Mouse (Mus musculus) neural tube, embryonic 11.5 days (tissue): ENCODE measurements at regions not wholly inside any gene's neighbourhood (a gene's known extent, or its start where the extent isn't known, plus 50 kb on each side); places are given as distances from the start of the nearest gene placed in this dataset.

Source experiments
- ATAC-seq: fragments of 200-750 bp; cut with Nextera tagmentation; 2 replicates; pipeline ENCODE4 v1.8.0; 2017; ENCODE audit warnings: moderate number of reproducible peaks, mild to moderate bottlenecking, moderate TSS enrichment, moderate library complexity; ENCODE audit not compliant: insufficient read depth, low FRiP score, low TSS enrichment
- DNase-seq: peaks from one replicate; pipeline ENCODE4 v3.0.0-alpha.2; 2015; ENCODE audit warnings: low spot score
- H3K27ac ChIP-seq: fragments of 300-500 bp; sonication (generic); 2 replicates; pipeline ENCODE4 v1.5.1; 2014; ENCODE audit warnings: low read depth, mild to moderate bottlenecking, low read length
- H3K27me3 ChIP-seq: fragments of 300-500 bp; sonication (generic); 2 replicates; pipeline ENCODE4 v1.6.1; 2014; ENCODE audit warnings: mild to moderate bottlenecking, low read length, mixed read lengths; ENCODE audit not compliant: control insufficient read depth, insufficient read depth
- H3K36me3 ChIP-seq: fragments of 300-500 bp; sonication (generic); 2 replicates; pipeline ENCODE4 v1.6.1; 2014; ENCODE audit warnings: mild to moderate bottlenecking, low read length, moderate library complexity, mixed read lengths; ENCODE audit not compliant: control insufficient read depth, insufficient read depth
- H3K4me1 ChIP-seq: fragments of 300-500 bp; sonication (generic); 2 replicates; pipeline ENCODE4 v1.6.1; 2014; ENCODE audit warnings: low read length, mixed read lengths; ENCODE audit not compliant: control insufficient read depth, insufficient read depth
- H3K4me2 ChIP-seq: fragments of 300-500 bp; sonication (generic); 2 replicates; pipeline ENCODE4 v1.6.1; 2014; ENCODE audit warnings: low read depth, mild to moderate bottlenecking, moderate library complexity
- H3K4me3 ChIP-seq: fragments of 300-500 bp; sonication (generic); 2 replicates; pipeline ENCODE4 v1.5.1; 2014; ENCODE audit warnings: low read depth, low read length
- H3K9ac ChIP-seq: fragments of 300-500 bp; sonication (generic); 2 replicates; pipeline ENCODE4 v1.6.1; 2014; ENCODE audit warnings: mild to moderate bottlenecking, low read length
- H3K9me3 ChIP-seq: fragments of 300-500 bp; sonication (generic); 2 replicates; pipeline ENCODE4 v1.6.1; 2016; ENCODE audit warnings: low read length; ENCODE audit not compliant: control insufficient read depth
- WGBS: fragments of 180-500 bp; shearing (Covaris S2); extraction: QIAGEN DNeasy Blood & Tissue Kit; methylation state at CpG from one replicate; pipeline ENCODE4 v1.1.7; 2014; 5-methylcytosine and 5-hydroxymethylcytosine counted together

DNA sequence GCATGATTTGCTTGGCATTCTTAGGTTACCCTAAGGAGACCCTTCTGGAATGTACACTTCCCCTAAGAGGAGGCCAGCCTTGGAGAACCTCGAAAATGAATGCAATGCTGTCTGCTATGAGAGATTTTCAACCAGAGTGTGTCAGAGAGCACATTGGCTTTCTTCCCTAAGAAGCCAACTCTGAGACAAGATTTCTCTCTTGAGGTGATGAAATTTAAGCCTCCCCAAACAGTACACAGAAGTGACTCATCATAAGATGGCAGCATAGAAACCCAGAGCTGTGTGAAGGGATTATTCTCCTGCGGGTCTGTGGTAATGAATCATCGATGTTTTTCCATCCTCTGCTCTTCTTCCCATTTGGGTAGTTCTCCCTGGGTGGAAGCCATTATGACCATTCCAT is 106.2 kb upstream of the Bank1 start:
- DNase-seq = no peak
- Histone ChIP-seq H3K9ac (no peak overlapping the region), H3K4me3 (no peak overlapping the region), H3K36me3 (no peaks in the 10 kb centered on the region), H3K9me3 (no peaks in the 10 kb centered on the region), H3K27me3 (no peaks in the 10 kb centered on the region), H3K4me1 (no peaks in the 10 kb centered on the region), H3K4me2 (no peak overlapping the region), H3K27ac (no peak overlapping the region)
- WGBS = 94% methylated on average over 3 of the region's 3 CpGs
- no peak for ATAC-seq

DNA sequence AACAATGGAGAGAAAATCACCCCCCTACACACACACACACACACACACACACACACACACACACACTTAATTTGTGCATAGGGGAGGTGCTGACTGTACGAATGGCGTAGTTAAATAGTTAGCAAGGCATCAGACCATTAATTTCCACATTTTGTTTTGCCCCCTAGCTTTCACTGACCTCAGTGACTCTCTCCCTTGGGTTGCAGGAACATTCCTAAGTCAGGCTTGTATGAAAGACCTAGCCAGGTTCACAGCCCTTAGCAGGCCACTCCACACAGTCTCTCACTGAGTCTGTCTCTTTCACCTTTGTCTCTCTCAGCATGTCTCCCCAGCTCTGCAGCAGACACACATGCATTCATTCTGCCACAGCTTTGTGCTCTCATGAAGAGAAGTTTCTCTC is 101.6 kb upstream of the Bank1 start:
- Histone ChIP-seq H3K27ac (no peak overlapping the region), H3K9ac (no peak overlapping the region), H3K9me3 (no peaks in the 10 kb centered on the region), H3K36me3 (no peaks in the 10 kb centered on the region), H3K4me3 (no peak overlapping the region), H3K4me1 (no peaks in the 10 kb centered on the region), H3K4me2 (no peak overlapping the region), H3K27me3 (no peaks in the 10 kb centered on the region)
- no peak for ATAC-seq
- 81% methylated on average over 2 of the region's 2 CpGs for WGBS
- DNase-seq = no peak

DNA sequence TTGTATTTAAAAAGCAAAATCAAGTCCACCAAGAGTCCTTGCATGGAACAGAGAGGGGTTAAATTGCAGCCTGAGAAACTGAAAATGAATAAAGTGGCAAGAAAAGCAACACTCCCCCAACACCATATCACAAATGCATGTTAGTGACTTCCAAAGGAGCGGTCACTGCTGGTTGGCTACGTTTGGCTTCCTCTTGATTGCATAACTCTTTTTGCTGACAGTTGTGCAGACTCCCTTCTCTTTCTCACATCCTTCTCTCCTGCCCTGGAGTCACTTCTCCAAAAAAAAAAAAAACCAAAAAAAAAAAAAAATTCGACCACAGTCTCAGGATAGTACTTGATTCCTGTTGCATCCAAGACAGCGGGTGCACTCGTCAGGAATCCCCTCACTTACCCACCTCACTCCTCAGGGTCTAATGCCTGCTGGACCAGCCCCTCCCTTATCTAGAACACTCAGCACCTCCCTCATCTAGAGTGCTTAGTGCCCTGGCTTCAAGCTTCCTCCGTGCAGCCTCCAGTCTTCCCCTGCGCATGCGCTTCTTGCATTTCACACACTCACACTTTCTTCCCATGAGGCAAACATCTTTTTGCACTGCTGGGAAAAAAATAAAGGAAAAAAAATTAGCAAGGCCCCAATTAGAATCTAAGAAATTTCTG is 100.8 kb upstream of the Bank1 start:
- no peak overlapping the region for H3K4me3 ChIP-seq
- ATAC-seq (no peak), DNase-seq (no peak)
- no peaks in the 10 kb centered on the region for H3K9me3 ChIP-seq
- no peak overlapping the region for H3K27ac ChIP-seq
- H3K9ac ChIP-seq = no peak overlapping the region
- H3K4me1 ChIP-seq = no peaks in the 10 kb centered on the region
- WGBS = 78% methylated on average over 8 of the region's 8 CpGs
- no peak overlapping the region for H3K4me2 ChIP-seq
- H3K36me3 ChIP-seq = no peaks in the 10 kb centered on the region
- no peaks in the 10 kb centered on the region for H3K27me3 ChIP-seq

DNA sequence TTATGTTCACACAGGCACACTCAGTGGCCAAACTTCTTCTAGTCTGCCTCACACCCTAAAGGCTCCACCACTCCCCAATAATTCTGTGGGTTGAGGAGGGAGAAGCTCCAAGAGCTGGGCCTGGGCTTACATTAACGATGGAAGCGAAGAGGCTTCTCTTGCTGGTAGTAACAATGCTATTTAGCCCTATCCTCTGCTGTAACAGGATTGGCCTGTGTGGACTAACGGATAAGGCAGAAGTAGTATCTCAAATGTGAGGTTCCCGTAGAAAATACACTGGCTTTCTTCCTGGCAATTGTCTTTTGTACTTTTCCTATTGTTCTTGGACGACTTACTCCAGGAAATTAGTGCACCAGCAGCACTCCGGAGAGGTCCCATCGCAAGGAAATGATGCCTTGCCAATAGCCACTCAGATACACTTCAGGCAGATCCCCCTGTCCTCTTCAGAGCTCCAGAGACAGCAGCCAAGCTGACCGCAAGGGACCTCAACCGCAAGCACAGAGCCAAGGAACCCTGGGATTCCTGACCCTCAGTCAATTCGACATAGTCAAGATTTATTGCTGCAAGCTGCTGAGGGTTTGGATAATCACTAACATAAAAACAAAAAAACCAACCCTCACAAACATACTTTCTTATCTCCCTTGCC is 96.2 kb upstream of the Bank1 start:
- WGBS = 85% methylated on average over 10 of the region's 10 CpGs
- ATAC-seq (no peak), DNase-seq (no peak)
- Histone ChIP-seq H3K27ac (no peak overlapping the region), H3K4me2 (no peak overlapping the region), H3K36me3 (no peaks in the 10 kb centered on the region), H3K4me3 (no peak overlapping the region), H3K9ac (no peak overlapping the region), H3K9me3 (no peaks in the 10 kb centered on the region), H3K27me3 (no peaks in the 10 kb centered on the region), H3K4me1 (no peaks in the 10 kb centered on the region)

DNA sequence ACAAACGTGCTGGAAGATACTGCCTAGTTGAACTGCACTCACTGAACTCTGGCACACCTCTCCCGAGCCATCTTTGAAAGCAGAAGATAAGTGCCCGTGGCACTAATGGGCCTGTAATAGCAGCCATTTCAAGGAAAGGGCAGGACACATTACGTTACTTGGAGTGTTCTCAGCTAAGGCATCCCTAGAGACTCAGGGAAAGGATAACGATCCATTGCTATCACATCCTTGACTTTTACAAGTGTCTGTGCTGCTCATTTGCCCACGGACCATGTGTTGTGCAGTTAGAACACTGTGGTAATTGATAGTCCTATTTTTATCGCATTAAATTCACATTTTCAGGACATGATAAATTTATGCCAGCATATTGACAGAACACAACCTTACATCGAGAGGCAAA is 79.7 kb upstream of the Bank1 start:
- H3K27ac ChIP-seq = no peak overlapping the region
- H3K4me1 ChIP-seq = no peaks in the 10 kb centered on the region
- WGBS = 74% methylated on average over 8 of the region's 8 CpGs
- ATAC-seq (no peak), DNase-seq (no peak)
- H3K4me3 ChIP-seq = no peak overlapping the region
- H3K9ac ChIP-seq = no peak overlapping the region
- no peaks in the 10 kb centered on the region for H3K9me3 ChIP-seq
- no peaks in the 10 kb centered on the region for H3K27me3 ChIP-seq
- H3K36me3 ChIP-seq = no peaks in the 10 kb centered on the region
- H3K4me2 ChIP-seq = no peak overlapping the region

DNA sequence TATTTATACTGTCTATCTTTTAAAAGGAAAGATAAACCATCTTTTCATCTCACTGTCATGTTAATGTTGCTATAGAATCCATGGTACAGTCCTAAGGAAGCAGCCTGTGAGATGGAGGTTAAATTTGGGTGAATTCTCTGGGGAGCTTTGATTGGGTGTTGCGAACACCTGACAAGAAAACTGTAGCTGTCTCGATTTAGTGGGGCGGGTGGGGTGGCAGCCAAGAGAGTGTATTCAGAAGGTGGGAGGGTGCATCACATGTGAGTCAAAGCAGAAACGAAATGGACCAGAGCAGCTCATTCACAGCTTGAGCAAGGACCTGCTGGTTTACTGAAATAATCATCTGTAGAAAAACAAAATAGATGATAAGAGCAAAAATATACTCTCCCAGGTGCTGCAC is 57.4 kb upstream of the Bank1 start:
- no peaks in the 10 kb centered on the region for H3K36me3 ChIP-seq
- WGBS = 82% methylated on average over 4 of the region's 4 CpGs

DNA sequence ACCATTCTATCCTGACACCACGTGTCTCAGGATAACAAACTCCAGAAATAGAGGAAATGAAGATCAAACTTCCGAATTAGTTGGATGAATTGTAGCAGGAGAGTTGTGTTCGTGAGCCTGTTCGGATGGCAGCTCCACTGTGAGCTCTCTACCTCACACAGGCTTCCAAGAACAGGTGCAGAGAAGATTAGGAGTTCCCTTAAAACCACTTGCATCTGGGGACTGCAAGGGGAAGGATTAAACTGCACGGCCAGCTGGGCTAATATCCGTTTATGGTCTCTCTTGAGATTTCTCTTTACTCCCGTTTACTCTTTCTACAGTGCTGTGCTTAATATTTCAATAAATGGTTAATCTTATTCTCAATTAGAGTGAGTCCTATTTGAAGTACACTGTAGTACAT is 54.8 kb upstream of the Bank1 start:
- Histone ChIP-seq H3K36me3 (no peaks in the 10 kb centered on the region), H3K27ac (no peak overlapping the region), H3K4me2 (no peak overlapping the region), H3K9ac (no peak overlapping the region), H3K4me1 (no peaks in the 10 kb centered on the region), H3K27me3 (no peaks in the 10 kb centered on the region), H3K9me3 (no peaks in the 10 kb centered on the region), H3K4me3 (no peak overlapping the region)
- WGBS = 78% methylated on average over 7 of the region's 7 CpGs
- ATAC-seq = no peak
- DNase-seq = no peak

More for the DNA sequence above, 57.4 kb upstream of the Bank1 start:
- Histone ChIP-seq H3K4me3 (no peak overlapping the region), H3K27ac (no peak overlapping the region), H3K27me3 (no peaks in the 10 kb centered on the region), H3K9me3 (no peaks in the 10 kb centered on the region), H3K4me2 (no peak overlapping the region), H3K4me1 (no peaks in the 10 kb centered on the region), H3K9ac (no peak overlapping the region)
- no peak for DNase-seq
- no peak for ATAC-seq

DNA sequence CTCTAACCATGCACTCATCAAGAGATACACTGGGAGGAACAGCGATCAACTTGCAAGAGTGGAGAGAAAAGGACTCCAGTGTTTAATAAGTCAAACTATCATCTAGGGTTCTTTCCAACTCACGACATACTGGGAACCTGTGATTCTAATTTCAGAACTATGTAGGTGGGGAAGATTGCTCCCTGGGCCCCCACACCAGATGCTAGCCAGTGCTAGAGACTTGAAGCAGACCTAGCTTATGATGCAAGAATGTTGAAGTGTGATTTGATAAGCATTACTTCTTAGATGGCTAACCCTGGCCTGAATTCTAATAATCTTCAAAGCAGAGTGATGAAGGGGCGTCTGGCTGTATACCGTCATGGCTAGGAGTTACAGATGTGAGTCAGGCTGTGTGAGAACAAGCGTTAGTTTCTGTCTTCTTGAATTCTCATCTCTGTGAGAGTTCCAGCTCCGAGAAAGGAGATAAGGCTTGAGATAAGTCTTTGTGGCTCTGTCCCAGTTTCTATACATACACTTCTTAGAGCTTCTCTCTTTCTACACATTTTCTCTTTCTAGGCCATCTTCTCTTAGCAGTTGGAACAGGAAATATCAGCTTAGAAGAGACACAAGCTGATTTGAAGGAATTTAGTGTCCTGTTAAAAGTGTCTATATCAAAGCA is 54.0 kb upstream of the Bank1 start:
- H3K4me2 ChIP-seq = no peak overlapping the region
- H3K27ac ChIP-seq = no peak overlapping the region
- no peak overlapping the region for H3K9ac ChIP-seq
- H3K36me3 ChIP-seq = no peaks in the 10 kb centered on the region
- no peaks in the 10 kb centered on the region for H3K9me3 ChIP-seq
- no peaks in the 10 kb centered on the region for H3K4me1 ChIP-seq
- ATAC-seq = no peak
- 83% methylated on average over 6 of the region's 6 CpGs for WGBS
- DNase-seq = no peak
- H3K4me3 ChIP-seq = no peak overlapping the region
- H3K27me3 ChIP-seq = no peaks in the 10 kb centered on the region

DNA sequence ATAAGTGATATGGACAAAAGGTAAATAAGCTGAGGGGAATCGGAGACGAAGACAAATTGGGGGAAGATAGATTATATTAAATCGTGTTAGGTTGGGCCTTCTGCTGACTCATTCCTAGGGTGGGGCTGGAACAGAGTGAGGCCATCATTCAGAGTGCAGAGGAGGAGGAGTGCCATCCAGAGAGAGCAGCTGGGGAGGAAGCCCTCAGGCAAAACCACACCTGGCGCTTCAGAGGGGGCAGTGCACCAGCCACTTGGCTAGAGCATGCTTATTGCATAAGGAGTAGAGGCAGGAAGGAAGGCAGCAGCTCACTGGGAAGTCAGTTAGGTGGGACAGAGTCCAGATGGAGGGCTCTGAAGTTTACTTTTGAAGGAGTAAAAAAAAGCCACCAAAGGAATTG is 51.0 kb upstream of the Bank1 start:
- ATAC-seq (no peak), DNase-seq (no peak)
- Histone ChIP-seq H3K4me2 (no peak overlapping the region), H3K9ac (no peak overlapping the region), H3K4me1 (no peaks in the 10 kb centered on the region), H3K27me3 (no peaks in the 10 kb centered on the region), H3K9me3 (no peaks in the 10 kb centered on the region), H3K36me3 (no peaks in the 10 kb centered on the region), H3K4me3 (no peak overlapping the region), H3K27ac (no peak overlapping the region)
- 82% methylated on average over 4 of the region's 4 CpGs for WGBS
